Mouse (Mus musculus): ENCODE measurements at regions not wholly inside any gene's neighbourhood (a gene's known extent, or its start where the extent isn't known, plus 50 kb on each side); places are given as distances from the start of the nearest gene placed in this dataset.

DNA sequence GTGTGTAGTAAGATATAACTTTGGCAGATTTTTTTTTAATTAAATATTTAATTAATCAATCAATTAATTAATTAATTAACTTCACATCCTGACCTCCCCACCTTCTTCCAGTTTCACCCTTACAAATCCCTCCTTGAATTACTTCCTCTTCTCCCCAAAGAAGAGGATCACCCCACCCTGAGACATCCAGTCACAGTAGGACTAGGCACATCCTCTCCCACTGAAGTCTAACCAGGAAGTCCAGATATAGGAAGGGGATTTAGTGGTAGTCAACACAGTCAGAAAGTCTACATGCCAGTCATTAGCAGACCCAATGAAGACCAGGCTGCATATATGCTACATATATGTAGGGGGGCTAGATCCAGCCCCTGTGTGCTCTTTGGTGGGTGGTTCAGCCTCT lies 220.2 kb downstream of the Gsdmc2 start:
- TF ChIP-seq CTCF (IDR thresholded peaks at IDR 0.05; ENCODE audit: extremely low read depth, insufficient read length, insufficient replicate concordance, low read depth, low read length) (no peak), POLR2A (IDR thresholded peaks at IDR 0.05; ENCODE audit: low read depth, low read length) (no peak)

Measured in small intestine, adult 2 months (tissue).